Mouse (Mus musculus): Measurements from ENCODE around the gene Trmo. TPM values are rescaled to one million over a fixed set of nuclear protein-coding genes. Genes with fewer than 3 reads are reported as not detected.
A peak's percentile ranks its signal among the peaks of the same experiment; 100 is the strongest.

Trmo gene
- polyA plus RNA-seq, 1 experiment from 2014 or later = 10.4 TPM

DNA sequence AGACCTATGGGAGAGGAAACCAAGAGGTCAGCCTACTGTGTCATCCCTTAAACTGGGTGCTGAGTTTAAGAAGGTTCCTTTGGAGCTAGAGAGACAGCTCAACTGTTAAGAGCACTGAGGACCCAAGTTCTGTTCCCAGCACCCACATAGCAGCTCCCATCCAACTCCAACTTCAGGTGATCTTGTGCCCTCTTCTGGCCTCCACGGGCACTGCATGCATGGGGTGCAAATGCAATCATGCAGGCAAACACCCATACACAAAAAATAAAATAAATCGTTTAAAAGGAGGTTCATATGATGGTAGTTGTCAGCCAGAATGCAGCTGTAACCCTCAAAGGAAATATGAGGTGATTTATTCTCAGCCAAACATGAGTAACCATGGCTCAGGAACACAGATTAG lies 24.9 kb downstream of the Trmo start:
- 83% methylated on average over 2 of the region's 2 CpGs for WGBS
- H3K4me1 ChIP-seq = peaks cover 21% of the 10 kb centered on the region
- H3K36me3 ChIP-seq (replicated peaks) = no peaks in the 10 kb centered on the region
- peaks cover 63% of the 10 kb centered on the region for H3K27me3 ChIP-seq (ENCODE audit: poor library complexity, severe bottlenecking)
- no peak overlapping the region for H3K4me3 ChIP-seq
- no peak for DNase-seq (ENCODE audit: extremely low spot score, low spot score)
- H3K27ac ChIP-seq = no peak overlapping the region
- peaks cover 11% of the 10 kb centered on the region for H3K9me3 ChIP-seq

- DNase-seq (ENCODE audit: extremely low spot score, low spot score) = no peak
- no peaks in the 10 kb centered on the region for H3K36me3 ChIP-seq (replicated peaks)
- no peak overlapping the region for H3K27ac ChIP-seq
- peaks cover 54% of the 10 kb centered on the region for H3K27me3 ChIP-seq (ENCODE audit: poor library complexity, severe bottlenecking)
- WGBS = 75% methylated on average over 5 of the region's 5 CpGs
- no peaks in the 10 kb centered on the region for H3K4me1 ChIP-seq
- H3K9me3 ChIP-seq = peaks cover 7% of the 10 kb centered on the region
- no peak overlapping the region for H3K4me3 ChIP-seq
Measured at GRCm38 (mm10) chr4:46361258-46361657, 28.0 kb downstream of the Trmo start.

- Histone ChIP-seq H3K27me3 (ENCODE audit: poor library complexity, severe bottlenecking) (peaks cover 54% of the 10 kb centered on the region), H3K9me3 (peaks cover 7% of the 10 kb centered on the region), H3K4me3 (no peak overlapping the region), H3K36me3 (replicated peaks) (no peaks in the 10 kb centered on the region), H3K4me1 (no peaks in the 10 kb centered on the region), H3K27ac (no peak overlapping the region)
- 88% methylated on average over 12 of the region's 12 CpGs for WGBS
- DNase-seq (ENCODE audit: extremely low spot score, low spot score) = no peak
Measured at GRCm38 (mm10) chr4:46359539-46360253, 29.5 kb downstream of the Trmo start.

- H3K36me3 ChIP-seq (replicated peaks) = no peaks in the 10 kb centered on the region
- H3K27ac ChIP-seq = no peak overlapping the region
- H3K9me3 ChIP-seq = no peaks in the 10 kb centered on the region
- no peak overlapping the region for H3K4me3 ChIP-seq
- 45% methylated on average over 12 of the region's 12 CpGs for WGBS
- peak; percentile 75 for DNase-seq (ENCODE audit: extremely low spot score, low spot score)
- H3K27me3 ChIP-seq (ENCODE audit: poor library complexity, severe bottlenecking) = peaks cover 72% of the 10 kb centered on the region
- peaks cover 16% of the 10 kb centered on the region for H3K4me1 ChIP-seq
Measured at GRCm38 (mm10) chr4:46356351-46357133, 32.7 kb downstream of the Trmo start.

DNA sequence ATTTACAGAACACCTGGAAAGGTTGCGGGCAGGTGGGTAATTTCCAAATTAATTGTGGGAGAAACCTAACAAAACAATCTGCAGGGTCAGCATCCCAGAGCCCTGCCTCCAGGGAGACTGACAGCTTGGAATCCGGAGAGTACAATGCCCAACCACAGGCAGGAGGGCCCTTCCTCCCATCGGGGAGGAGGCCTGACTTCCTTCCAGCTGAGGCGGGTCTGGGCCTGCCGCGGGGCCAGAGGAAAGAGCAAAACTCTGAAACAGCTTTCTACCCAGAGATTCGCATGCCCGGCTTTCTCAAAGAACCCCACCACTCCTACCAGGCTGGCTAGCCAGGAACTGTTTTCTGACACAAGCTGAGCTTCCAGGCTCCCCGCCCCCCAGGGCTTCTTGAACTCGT lies 36.2 kb downstream of the Trmo start:
- Histone ChIP-seq H3K27ac (no peak overlapping the region), H3K4me3 (no peak overlapping the region), H3K9me3 (no peaks in the 10 kb centered on the region), H3K4me1 (peaks cover 17% of the 10 kb centered on the region), H3K27me3 (ENCODE audit: poor library complexity, severe bottlenecking) (peaks cover 97% of the 10 kb centered on the region), H3K36me3 (replicated peaks) (no peaks in the 10 kb centered on the region)
- 5% methylated on average over 10 of the region's 10 CpGs for WGBS
- no peak for DNase-seq (ENCODE audit: extremely low spot score, low spot score)

DNA sequence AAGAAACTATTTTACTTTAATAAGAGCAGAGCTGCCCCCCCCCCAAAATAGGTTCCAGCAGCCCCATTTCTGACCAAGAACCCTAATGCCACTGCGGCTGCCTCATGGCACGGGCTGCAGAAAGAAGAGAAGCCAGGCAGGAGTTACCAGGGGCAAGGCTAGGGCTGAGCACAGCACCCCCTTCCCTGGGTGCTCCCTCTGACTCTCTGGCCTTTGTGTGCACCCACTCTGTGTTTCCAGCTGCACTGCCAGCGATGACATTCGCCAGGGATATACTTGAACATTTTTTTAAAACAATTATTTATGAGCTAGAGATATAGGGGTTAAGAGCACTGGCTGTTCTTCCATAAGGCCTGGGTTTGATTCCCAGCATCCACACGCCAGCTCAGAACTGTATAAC lies 39.7 kb downstream of the Trmo start:
- 40% methylated on average over 5 of the region's 5 CpGs for WGBS
- DNase-seq (ENCODE audit: extremely low spot score, low spot score) = no peak
- Histone ChIP-seq H3K27me3 (ENCODE audit: poor library complexity, severe bottlenecking) (peaks cover 100% of the 10 kb centered on the region), H3K4me3 (no peak overlapping the region), H3K9me3 (no peaks in the 10 kb centered on the region), H3K4me1 (peaks cover 30% of the 10 kb centered on the region), H3K27ac (no peak overlapping the region), H3K36me3 (replicated peaks) (no peaks in the 10 kb centered on the region)

DNA sequence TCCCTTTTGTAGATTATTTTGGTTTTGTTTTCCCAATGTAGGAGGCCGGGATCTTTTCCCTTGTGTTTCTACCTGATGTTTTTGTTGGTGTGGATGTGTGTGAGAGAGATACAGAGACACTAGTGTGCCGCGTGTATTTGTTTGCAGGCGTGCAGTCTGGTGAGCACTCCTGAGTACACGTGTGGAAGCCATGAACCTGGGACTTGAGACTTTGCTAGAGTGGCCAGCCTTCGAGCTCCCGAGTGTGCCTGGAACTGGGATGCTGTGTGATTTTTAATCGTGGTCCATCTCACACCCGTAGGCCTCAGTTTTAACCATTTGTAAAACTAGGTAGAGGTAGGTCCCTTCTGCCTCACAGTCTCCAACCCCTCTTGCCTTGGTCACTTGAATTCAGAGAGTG lies 40.3 kb downstream of the Trmo start:
- H3K27ac ChIP-seq = no peak overlapping the region
- no peaks in the 10 kb centered on the region for H3K9me3 ChIP-seq
- peak; percentile 31 for DNase-seq (ENCODE audit: extremely low spot score, low spot score)
- peaks cover 37% of the 10 kb centered on the region for H3K4me1 ChIP-seq
- H3K27me3 ChIP-seq (ENCODE audit: poor library complexity, severe bottlenecking) = peaks cover 100% of the 10 kb centered on the region
- H3K36me3 ChIP-seq (replicated peaks) = no peaks in the 10 kb centered on the region
- WGBS = 17% methylated on average over 9 of the region's 9 CpGs
- no peak overlapping the region for H3K4me3 ChIP-seq

DNA sequence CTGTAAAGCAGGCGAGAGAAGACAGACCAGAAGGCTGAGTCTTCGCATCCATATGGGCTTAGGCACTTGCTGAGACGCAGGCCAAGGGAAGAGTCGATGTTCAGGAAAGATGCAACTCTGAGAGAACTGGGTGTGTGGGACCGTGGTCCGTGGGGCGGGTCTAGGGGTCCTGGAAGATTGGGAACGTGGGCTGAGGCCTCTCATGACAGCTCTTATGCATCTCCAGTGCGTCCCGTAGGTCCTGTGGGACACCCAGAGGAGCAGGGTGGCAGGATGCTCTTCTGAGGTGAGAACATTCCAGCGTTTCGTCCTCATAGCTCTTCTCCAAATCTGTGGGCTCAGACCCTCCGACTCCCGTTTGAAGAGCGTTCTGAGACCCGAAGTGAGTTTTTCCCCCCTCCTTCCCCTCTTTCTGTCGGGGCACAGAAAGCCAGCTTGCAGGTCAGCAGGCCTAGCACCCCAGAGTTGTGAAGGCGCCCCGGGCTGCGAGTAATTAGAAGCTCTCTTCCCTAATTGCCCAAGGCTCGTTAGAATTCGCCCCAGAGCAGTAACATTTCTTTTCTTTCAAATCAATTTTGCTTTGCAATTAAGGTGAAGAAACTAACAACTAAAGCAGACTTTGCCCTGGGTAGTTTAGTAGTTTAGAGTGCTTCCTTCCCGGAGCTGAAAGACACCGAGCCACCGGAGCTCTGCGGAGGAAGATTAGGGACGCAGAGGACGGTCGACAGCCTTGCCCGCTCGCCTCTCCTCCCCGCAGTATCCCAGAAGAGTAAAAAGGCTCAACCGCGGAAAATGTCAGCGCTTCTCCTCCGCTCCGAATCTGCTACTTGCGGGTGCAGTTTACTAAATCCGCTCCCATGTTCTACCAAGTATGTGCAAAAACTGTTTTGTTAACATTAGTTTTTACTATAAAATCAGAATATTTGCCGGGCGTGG lies 41.4 kb downstream of the Trmo start:
- H3K27me3 ChIP-seq (ENCODE audit: poor library complexity, severe bottlenecking) = peaks cover 100% of the 10 kb centered on the region
- 1% methylated on average over 41 of the region's 41 CpGs for WGBS
- H3K27ac ChIP-seq = no peak overlapping the region
- peak; percentile 52 for DNase-seq (ENCODE audit: extremely low spot score, low spot score)
- no peak overlapping the region for H3K4me3 ChIP-seq
- H3K36me3 ChIP-seq (replicated peaks) = no peaks in the 10 kb centered on the region
- no peaks in the 10 kb centered on the region for H3K9me3 ChIP-seq
- peaks cover 36% of the 10 kb centered on the region for H3K4me1 ChIP-seq

- no peaks in the 10 kb centered on the region for H3K9me3 ChIP-seq
- peaks cover 100% of the 10 kb centered on the region for H3K27me3 ChIP-seq (ENCODE audit: poor library complexity, severe bottlenecking)
- no peak overlapping the region for H3K4me3 ChIP-seq
- DNase-seq (ENCODE audit: extremely low spot score, low spot score) = no peak
- no peaks in the 10 kb centered on the region for H3K36me3 ChIP-seq (replicated peaks)
- 8% methylated on average over 4 of the region's 4 CpGs for WGBS
- no peak overlapping the region for H3K27ac ChIP-seq
- peaks cover 36% of the 10 kb centered on the region for H3K4me1 ChIP-seq
Measured at GRCm38 (mm10) chr4:46347141-46347540, 42.1 kb downstream of the Trmo start.

- Histone ChIP-seq H3K9me3 (no peaks in the 10 kb centered on the region), H3K27ac (no peak overlapping the region), H3K4me1 (peaks cover 38% of the 10 kb centered on the region), H3K27me3 (ENCODE audit: poor library complexity, severe bottlenecking) (peaks cover 100% of the 10 kb centered on the region), H3K36me3 (replicated peaks) (no peaks in the 10 kb centered on the region), H3K4me3 (no peak overlapping the region)
- DNase-seq (ENCODE audit: extremely low spot score, low spot score) = no peak
- 24% methylated on average over 6 of the region's 6 CpGs for WGBS
Measured at GRCm38 (mm10) chr4:46346221-46346620, 43.0 kb downstream of the Trmo start.

DNA sequence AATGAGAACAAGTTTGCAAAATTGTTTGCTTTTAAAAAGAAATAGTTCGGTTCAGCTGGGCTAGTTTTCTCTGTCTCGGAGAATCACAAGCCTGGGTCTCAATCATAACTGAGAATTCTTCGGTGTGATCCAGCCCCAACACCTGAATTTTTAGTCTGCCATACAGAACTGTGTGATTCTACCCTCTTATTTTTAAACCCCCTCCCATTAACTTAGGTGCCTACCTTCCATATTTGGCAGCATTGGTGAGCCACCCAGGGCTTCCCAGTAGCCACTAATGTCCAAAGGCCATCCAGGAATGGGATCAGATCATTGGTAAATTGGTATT lies 43.5 kb downstream of the Trmo start:
- H3K4me1 ChIP-seq = peaks cover 38% of the 10 kb centered on the region

DNA sequence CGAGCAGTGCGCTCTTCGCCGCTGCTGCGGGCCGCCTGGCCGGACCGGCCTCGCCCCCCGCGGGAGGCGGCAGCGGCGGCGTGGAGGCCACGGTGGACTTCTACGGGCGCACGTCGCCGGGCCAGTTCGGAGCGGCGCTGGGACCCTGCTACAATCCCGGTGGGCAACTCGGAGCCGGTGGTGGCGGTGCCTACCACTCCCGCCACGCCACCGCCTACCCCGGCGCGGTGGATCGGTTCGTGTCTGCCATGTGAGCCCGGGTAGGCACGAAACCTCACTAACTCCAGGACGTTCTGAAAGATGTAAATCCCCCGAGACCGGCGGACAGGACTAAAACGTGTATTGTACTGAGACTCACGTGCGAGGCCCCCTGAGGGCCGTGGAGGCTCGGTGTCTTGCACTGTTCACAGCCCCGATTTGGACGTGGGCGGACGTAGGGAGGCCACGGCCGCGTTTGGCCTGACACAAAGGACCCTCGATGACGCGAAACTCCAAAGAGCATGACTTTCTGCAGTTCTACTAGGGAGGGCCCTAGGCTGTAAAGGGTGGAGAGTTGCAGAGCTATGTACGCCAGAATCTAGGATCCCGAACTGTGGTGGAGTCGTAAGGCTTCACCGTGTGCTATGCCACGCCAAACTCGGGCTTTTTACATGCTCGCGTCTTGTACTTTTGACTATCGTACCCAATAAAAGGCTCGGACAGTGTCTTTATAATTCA lies 44.0 kb downstream of the Trmo start:
- Histone ChIP-seq H3K4me3 (peak overlapping the region; percentile 43), H3K9me3 (no peaks in the 10 kb centered on the region), H3K27ac (no peak overlapping the region), H3K36me3 (replicated peaks) (no peaks in the 10 kb centered on the region), H3K4me1 (peaks cover 38% of the 10 kb centered on the region), H3K27me3 (ENCODE audit: poor library complexity, severe bottlenecking) (peaks cover 100% of the 10 kb centered on the region)
- peak; percentile 39 for DNase-seq (ENCODE audit: extremely low spot score, low spot score)
- 2% methylated on average over 51 of the region's 67 CpGs for WGBS

More for the DNA sequence above, 43.5 kb downstream of the Trmo start:
- Histone ChIP-seq H3K9me3 (no peaks in the 10 kb centered on the region), H3K36me3 (replicated peaks) (no peaks in the 10 kb centered on the region), H3K27ac (no peak overlapping the region), H3K4me3 (no peak overlapping the region), H3K27me3 (ENCODE audit: poor library complexity, severe bottlenecking) (peaks cover 100% of the 10 kb centered on the region)
- no peak for DNase-seq (ENCODE audit: extremely low spot score, low spot score)
- 10% methylated on average over 3 of the region's 3 CpGs for WGBS
